Mouse (Mus musculus): ENCODE data around the gene Hist2h3c1. TPM values are rescaled to one million over a fixed set of nuclear protein-coding genes. Genes with fewer than 3 reads are reported as not detected.
A peak's percentile ranks its signal among the peaks of the same experiment; 100 is the strongest.

The Hist2h3c1 gene
- polyA plus RNA-seq, 1 experiment from 2014 or later, result 0.91 TPM

DNA sequence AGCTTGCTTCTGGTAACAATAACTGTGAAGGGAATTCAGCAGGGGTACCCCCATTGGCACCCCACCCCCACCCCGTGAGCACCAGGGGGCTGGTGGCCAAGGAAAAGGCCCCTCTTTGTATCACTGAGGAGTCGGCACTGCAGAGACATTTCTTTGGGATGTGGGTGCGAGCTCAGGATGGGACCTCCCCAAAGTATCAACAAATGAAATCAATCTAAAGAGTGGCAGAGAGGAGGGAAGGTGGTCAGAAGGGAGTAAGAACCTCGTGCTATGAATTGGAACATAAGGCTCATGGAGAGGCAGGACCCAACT, 2.5 kb downstream of the Hist2h3c1 start:
- Histone ChIP-seq H3K9me3 (ENCODE audit: control insufficient read depth, low read length) (no peaks in the 10 kb centered on the region), H3K36me3 (ENCODE audit: control insufficient read depth, insufficient read depth, low read length) (no peaks in the 10 kb centered on the region), H3K27ac (ENCODE audit: low read depth, low read length) (peak overlapping the region; percentile 55; the same call in 1 of the 2 replicates), H3K4me2 (replicated peaks; ENCODE audit: low read depth, low read length) (peak overlapping the region; percentile 50), H3K4me3 (ENCODE audit: low read length) (no peak overlapping the region), H3K27me3 (ENCODE audit: control insufficient read depth, insufficient read depth, low read length) (no peaks in the 10 kb centered on the region), H3K4me1 (ENCODE audit: control insufficient read depth, insufficient read depth, low read length) (peaks cover 20% of the 10 kb centered on the region), H3K9ac (ENCODE audit: low read depth, low read length) (0 out of 2 replicates have a peak overlapping the region, but pooled peaks have one; percentile 75)
- ATAC-seq (ENCODE audit: low FRiP score, low TSS enrichment), result no peak
- WGBS, result 70% methylated on average over 4 of the region's 4 CpGs

DNA sequence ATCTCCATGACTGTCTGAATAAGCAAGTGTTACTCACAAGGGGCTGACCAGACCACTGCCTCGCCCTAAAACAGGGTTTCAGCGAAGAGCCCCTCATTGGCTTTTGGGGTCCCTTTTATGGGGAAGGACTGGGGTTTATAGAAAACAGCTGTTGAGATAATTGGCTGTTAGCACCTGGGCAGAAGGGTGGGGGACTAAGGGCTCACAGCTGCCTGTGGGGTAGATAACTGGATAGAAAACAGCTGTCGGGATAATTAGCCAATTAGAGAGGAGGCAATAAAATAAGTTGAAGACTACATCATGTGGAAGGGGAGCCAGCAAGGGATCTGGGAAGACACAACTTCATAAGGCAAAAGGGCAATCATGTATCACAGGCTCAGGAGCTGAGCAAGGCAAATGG, 4.4 kb downstream of the Hist2h3c1 start:
- no peak for ATAC-seq (ENCODE audit: low FRiP score, low TSS enrichment)
- H3K4me2 ChIP-seq (replicated peaks; ENCODE audit: low read depth, low read length), result no peak overlapping the region
- no peak overlapping the region; the same call in 1 of the 2 replicates for H3K9ac ChIP-seq (ENCODE audit: low read depth, low read length)
- H3K4me1 ChIP-seq (ENCODE audit: control insufficient read depth, insufficient read depth, low read length), result peaks cover 14% of the 10 kb centered on the region; the same call in 1 of the 2 replicates
- no peaks in the 10 kb centered on the region for H3K36me3 ChIP-seq (ENCODE audit: control insufficient read depth, insufficient read depth, low read length)
- H3K27ac ChIP-seq (ENCODE audit: low read depth, low read length), result no peak overlapping the region
- no peak overlapping the region for H3K4me3 ChIP-seq (ENCODE audit: low read length)
- WGBS, result 60% methylated on average over 3 of the region's 3 CpGs
- no peaks in the 10 kb centered on the region for H3K9me3 ChIP-seq (ENCODE audit: control insufficient read depth, low read length)
- no peaks in the 10 kb centered on the region for H3K27me3 ChIP-seq (ENCODE audit: control insufficient read depth, insufficient read depth, low read length)

DNA sequence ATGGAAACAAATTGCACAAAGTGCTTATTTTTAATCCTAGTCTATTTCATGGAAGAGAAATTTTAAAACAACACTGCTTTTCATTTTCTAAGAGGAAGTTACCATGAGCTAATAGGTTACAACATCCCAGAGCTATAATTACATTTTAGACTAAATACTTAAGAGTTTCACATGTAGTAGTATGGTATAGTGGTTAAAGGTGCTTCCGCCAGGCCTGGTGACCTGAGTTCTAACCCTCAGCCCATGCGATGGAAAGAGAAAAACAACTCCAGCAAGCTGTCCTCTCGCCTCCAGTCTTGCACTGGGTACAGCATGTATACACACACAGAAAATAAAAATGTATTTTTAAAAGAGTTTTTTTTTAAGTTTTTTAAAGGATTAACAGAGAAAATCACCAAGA, 5.3 kb downstream of the Hist2h3c1 start:
- no peak overlapping the region for H3K9ac ChIP-seq (ENCODE audit: low read depth, low read length)
- H3K9me3 ChIP-seq (ENCODE audit: control insufficient read depth, low read length), result no peaks in the 10 kb centered on the region
- ATAC-seq (ENCODE audit: low FRiP score, low TSS enrichment), result no peak
- H3K4me3 ChIP-seq (ENCODE audit: low read length), result no peak overlapping the region
- H3K36me3 ChIP-seq (ENCODE audit: control insufficient read depth, insufficient read depth, low read length), result no peaks in the 10 kb centered on the region
- no peak overlapping the region for H3K4me2 ChIP-seq (replicated peaks; ENCODE audit: low read depth, low read length)
- H3K27ac ChIP-seq (ENCODE audit: low read depth, low read length), result no peak overlapping the region
- 88% methylated on average over 3 of the region's 3 CpGs for WGBS
- no peaks in the 10 kb centered on the region for H3K27me3 ChIP-seq (ENCODE audit: control insufficient read depth, insufficient read depth, low read length)
- peaks cover 14% of the 10 kb centered on the region; the same call in 1 of the 2 replicates for H3K4me1 ChIP-seq (ENCODE audit: control insufficient read depth, insufficient read depth, low read length)

DNA sequence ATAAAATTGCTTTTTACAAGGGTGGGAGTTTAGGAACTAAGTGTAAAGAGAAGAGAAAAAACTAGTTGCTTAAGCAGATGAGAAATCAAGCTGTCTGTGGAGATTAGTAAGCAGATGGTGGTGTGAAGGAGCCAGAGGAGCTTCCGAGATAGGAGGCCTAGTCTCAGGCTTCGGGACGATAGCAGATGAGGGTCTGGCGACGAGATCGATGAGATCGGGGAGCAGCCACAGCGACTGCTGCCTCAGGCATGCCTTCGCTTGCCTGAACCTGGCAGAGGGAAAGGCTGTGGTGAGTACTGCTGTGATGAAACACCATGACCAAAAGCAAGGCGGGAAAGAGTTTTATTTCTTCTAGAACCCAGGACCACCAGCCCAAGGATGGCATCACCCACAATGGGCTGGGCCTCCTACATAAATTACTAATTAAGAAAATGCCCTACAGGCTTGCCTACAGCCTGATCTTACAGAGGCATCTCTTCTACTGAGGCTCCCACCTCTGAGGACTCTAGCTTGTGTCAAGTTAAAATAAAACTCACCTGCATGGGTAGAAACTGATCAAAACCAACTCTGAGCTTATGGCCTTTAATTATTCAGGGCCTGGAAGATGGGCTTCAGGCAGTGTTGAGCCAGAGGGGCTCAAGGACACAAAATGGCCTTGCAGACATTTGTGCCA, 8.3 kb downstream of the Hist2h3c1 start:
- H3K9me3 ChIP-seq (ENCODE audit: control insufficient read depth, low read length), result no peaks in the 10 kb centered on the region
- H3K4me2 ChIP-seq (replicated peaks; ENCODE audit: low read depth, low read length), result no peak overlapping the region; the same call in 1 of the 2 replicates
- 0 out of 2 replicates have a peak, but pooled peaks have one; percentile 26 for ATAC-seq (ENCODE audit: low FRiP score, low TSS enrichment)
- H3K36me3 ChIP-seq (ENCODE audit: control insufficient read depth, insufficient read depth, low read length), result no peaks in the 10 kb centered on the region
- H3K4me3 ChIP-seq (ENCODE audit: low read length), result no peak overlapping the region
- peak overlapping the region; percentile 28; the same call in 1 of the 2 replicates for H3K9ac ChIP-seq (ENCODE audit: low read depth, low read length)
- no peak overlapping the region for H3K27ac ChIP-seq (ENCODE audit: low read depth, low read length)
- 53% methylated on average over 10 of the region's 10 CpGs for WGBS
- H3K4me1 ChIP-seq (ENCODE audit: control insufficient read depth, insufficient read depth, low read length), result no peaks in the 10 kb centered on the region
- no peaks in the 10 kb centered on the region for H3K27me3 ChIP-seq (ENCODE audit: control insufficient read depth, insufficient read depth, low read length)

DNA sequence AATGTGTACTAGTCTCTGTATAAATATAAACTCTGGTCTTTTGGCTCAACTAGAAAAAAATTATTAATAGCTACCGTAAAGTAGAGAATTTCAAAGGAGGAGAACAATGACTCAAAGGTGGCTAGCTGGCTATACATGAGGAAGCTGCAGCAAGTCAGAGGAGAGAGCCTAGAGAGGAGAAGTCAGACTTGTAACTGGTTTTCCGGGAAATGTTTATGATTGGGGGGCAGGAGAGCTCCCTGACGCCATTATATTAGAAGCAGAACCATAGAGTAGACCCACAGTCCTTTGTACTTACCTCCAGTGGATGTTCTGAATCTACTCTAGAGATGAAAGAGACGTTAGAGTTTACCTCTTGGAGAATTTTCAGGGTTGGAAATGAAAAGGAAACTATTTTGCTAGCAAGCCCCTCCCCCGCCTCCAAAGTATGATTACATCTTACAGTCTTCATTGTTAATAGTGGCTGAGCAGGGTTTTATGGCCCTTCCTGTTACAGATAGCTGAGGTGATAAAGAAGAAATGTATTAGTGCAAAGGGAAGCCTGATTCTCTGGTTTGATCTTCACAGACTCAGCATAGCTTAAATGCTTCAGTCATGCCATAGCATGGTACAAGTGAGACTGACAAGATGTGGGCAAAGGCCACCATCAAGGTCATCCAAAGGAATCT, 9.6 kb downstream of the Hist2h3c1 start:
- 68% methylated on average over 5 of the region's 5 CpGs for WGBS
- H3K27ac ChIP-seq (ENCODE audit: low read depth, low read length), result no peak overlapping the region

DNA sequence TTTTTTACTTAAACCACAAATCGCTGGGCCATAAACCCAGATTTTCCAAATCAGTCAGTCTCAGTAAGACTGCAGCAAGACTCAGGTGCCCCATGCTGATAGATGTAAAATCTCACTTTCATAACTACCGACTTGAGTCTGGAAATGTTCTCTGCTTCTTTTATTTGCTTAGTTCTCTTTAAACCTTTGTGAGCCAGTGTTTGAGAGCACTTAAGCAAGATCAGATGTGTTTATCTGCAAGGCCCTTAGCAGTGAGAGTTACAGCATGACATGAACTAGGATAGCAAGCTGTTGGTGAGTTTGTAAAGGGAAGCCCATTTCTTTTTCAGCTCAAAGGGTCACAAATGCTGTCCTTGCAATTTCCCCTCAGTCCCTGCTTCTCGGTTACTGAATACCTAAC, 10.7 kb downstream of the Hist2h3c1 start:
- H3K4me3 ChIP-seq (ENCODE audit: low read length), result no peak overlapping the region
- WGBS, result 85% methylated on average over 3 of the region's 3 CpGs
- no peak for ATAC-seq (ENCODE audit: low FRiP score, low TSS enrichment)
- no peaks in the 10 kb centered on the region for H3K27me3 ChIP-seq (ENCODE audit: control insufficient read depth, insufficient read depth, low read length)
- no peak overlapping the region for H3K27ac ChIP-seq (ENCODE audit: low read depth, low read length)
- H3K36me3 ChIP-seq (ENCODE audit: control insufficient read depth, insufficient read depth, low read length), result no peaks in the 10 kb centered on the region
- H3K9ac ChIP-seq (ENCODE audit: low read depth, low read length), result no peak overlapping the region
- no peaks in the 10 kb centered on the region for H3K9me3 ChIP-seq (ENCODE audit: control insufficient read depth, low read length)
- peaks cover 7% of the 10 kb centered on the region; the same call in 1 of the 2 replicates for H3K4me1 ChIP-seq (ENCODE audit: control insufficient read depth, insufficient read depth, low read length)
- H3K4me2 ChIP-seq (replicated peaks; ENCODE audit: low read depth, low read length), result no peak overlapping the region

More for the DNA sequence above, 9.6 kb downstream of the Hist2h3c1 start:
- no peak for ATAC-seq (ENCODE audit: low FRiP score, low TSS enrichment)
- H3K4me1 ChIP-seq (ENCODE audit: control insufficient read depth, insufficient read depth, low read length), result no peaks in the 10 kb centered on the region
- no peaks in the 10 kb centered on the region for H3K9me3 ChIP-seq (ENCODE audit: control insufficient read depth, low read length)
- no peaks in the 10 kb centered on the region for H3K27me3 ChIP-seq (ENCODE audit: control insufficient read depth, insufficient read depth, low read length)
- no peak overlapping the region for H3K9ac ChIP-seq (ENCODE audit: low read depth, low read length)
- H3K4me2 ChIP-seq (replicated peaks; ENCODE audit: low read depth, low read length), result no peak overlapping the region
- no peaks in the 10 kb centered on the region for H3K36me3 ChIP-seq (ENCODE audit: control insufficient read depth, insufficient read depth, low read length)
- H3K4me3 ChIP-seq (ENCODE audit: low read length), result no peak overlapping the region

DNA sequence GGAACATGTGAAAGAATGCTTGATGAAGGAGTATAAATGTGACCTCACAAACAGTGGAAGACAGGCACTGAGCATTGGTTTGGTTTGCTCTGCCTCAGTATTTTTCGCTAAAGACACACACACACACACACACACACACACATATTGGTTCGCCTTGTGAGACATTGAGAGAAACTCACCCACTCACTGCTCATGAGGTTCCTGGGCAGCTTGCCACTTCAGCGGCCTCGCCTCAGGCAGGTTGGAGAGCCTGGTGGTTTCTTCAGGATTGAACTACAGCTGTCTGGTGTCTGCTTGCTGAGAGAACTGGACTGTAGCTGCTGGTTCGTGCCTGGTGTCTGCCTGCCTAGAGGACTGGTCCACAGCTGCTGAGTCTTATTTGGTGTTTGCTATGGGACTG, 13.7 kb downstream of the Hist2h3c1 start:
- Histone ChIP-seq H3K9me3 (ENCODE audit: control insufficient read depth, low read length) (no peaks in the 10 kb centered on the region), H3K4me3 (ENCODE audit: low read length) (no peak overlapping the region), H3K27me3 (ENCODE audit: control insufficient read depth, insufficient read depth, low read length) (no peaks in the 10 kb centered on the region), H3K9ac (ENCODE audit: low read depth, low read length) (no peak overlapping the region), H3K4me2 (replicated peaks; ENCODE audit: low read depth, low read length) (no peak overlapping the region), H3K27ac (ENCODE audit: low read depth, low read length) (no peak overlapping the region), H3K36me3 (ENCODE audit: control insufficient read depth, insufficient read depth, low read length) (no peaks in the 10 kb centered on the region), H3K4me1 (ENCODE audit: control insufficient read depth, insufficient read depth, low read length) (peaks cover 15% of the 10 kb centered on the region; the same call in 1 of the 2 replicates)
- WGBS, result 87% methylated on average over 5 of the region's 5 CpGs
- ATAC-seq (ENCODE audit: low FRiP score, low TSS enrichment), result no peak

DNA sequence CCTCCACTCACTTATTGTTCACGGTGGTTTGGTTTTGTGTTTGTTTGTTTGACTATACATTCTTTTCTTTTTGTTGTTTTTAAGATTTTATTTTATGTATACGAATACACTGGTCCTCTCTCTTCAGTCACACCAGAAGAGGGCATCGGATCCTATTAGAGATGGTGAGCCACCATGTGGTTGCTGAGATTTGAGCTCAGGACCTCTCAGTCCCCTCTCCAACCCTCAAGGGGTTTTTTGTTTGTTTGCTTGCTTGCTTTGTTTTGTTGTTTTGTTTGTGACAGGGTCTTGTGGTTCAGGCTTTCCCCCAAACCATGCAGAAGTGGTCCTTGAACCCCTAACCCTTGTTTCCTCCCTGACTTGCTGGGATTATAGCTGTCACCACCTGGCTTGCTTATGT, 15.1 kb downstream of the Hist2h3c1 start:
- WGBS, result 74% methylated on average over 3 of the region's 3 CpGs
- peak overlapping the region; percentile 86; the same call in 1 of the 2 replicates for H3K9ac ChIP-seq (ENCODE audit: low read depth, low read length)
- H3K36me3 ChIP-seq (ENCODE audit: control insufficient read depth, insufficient read depth, low read length), result no peaks in the 10 kb centered on the region
- H3K4me3 ChIP-seq (ENCODE audit: low read length), result peak overlapping the region; percentile 60; the same call in 1 of the 2 replicates
- H3K4me1 ChIP-seq (ENCODE audit: control insufficient read depth, insufficient read depth, low read length), result peaks cover 15% of the 10 kb centered on the region; the same call in 1 of the 2 replicates
- no peak for ATAC-seq (ENCODE audit: low FRiP score, low TSS enrichment)
- no peaks in the 10 kb centered on the region for H3K9me3 ChIP-seq (ENCODE audit: control insufficient read depth, low read length)
- no peaks in the 10 kb centered on the region for H3K27me3 ChIP-seq (ENCODE audit: control insufficient read depth, insufficient read depth, low read length)
- peak overlapping the region; percentile 81 for H3K4me2 ChIP-seq (replicated peaks; ENCODE audit: low read depth, low read length)
- peak overlapping the region; percentile 99 for H3K27ac ChIP-seq (ENCODE audit: low read depth, low read length)
